Mouse (Mus musculus) ZHBTc4 (cell line): ENCODE data around the gene Asah2.

Source experiments
- DNase-seq: peaks from one replicate; pipeline ENCODE4 v3.0.0-alpha.2; 2011; ENCODE audit warnings: low read depth, low spot score

Gene Asah2

GRCm38 (mm10) chr19:31975882-31976281 is 132.1 kb downstream of the Asah2 start:
- no peak for DNase-seq

GRCm38 (mm10) chr19:31971998-31972397 is 136.0 kb downstream of the Asah2 start:
- peak; percentile 82 for DNase-seq

- DNase-seq: no peak
These were observed 136.6 kb downstream of the Asah2 start for GRCm38 (mm10) chr19:31971405-31971804.

- DNase-seq: peak; percentile 18
These were observed 140.0 kb downstream of the Asah2 start for GRCm38 (mm10) chr19:31967933-31968532.

GRCm38 (mm10) chr19:31963147-31963546 is 144.9 kb downstream of the Asah2 start:
- no peak for DNase-seq

- DNase-seq: no peak
These were observed 147.6 kb downstream of the Asah2 start for GRCm38 (mm10) chr19:31960434-31960833.

- DNase-seq: no peak
These were observed 151.7 kb downstream of the Asah2 start for GRCm38 (mm10) chr19:31956359-31956758.

- no peak for DNase-seq
These were observed 153.3 kb downstream of the Asah2 start for GRCm38 (mm10) chr19:31954696-31955095.

GRCm38 (mm10) chr19:31954267-31954666 is 153.7 kb downstream of the Asah2 start:
- no peak for DNase-seq

GRCm38 (mm10) chr19:31953799-31954198 is 154.2 kb downstream of the Asah2 start:
- no peak for DNase-seq

- DNase-seq: no peak
These were observed 157.1 kb downstream of the Asah2 start for GRCm38 (mm10) chr19:31950793-31951489.
